In genomic region chr7:65375621-65376020, GRCm38 (mm10) we compare ENCODE assay signal across 17 mouse cellular contexts.
DNase-seq lines count a peak whose midpoint lies in the region; ATAC-seq and TF ChIP-seq lines count a peak whose summit lies in the region.
"Had no signal": no experiment of that assay in that cellular context is flagged by ENCODE, and none has a peak within 500 bp of the region (broad histone marks: within the 10 kb centered on the region; RNA-seq: fewer than 3 reads in every experiment).

No protein-coding gene starts in this region.

- 79% methylated on average over 3 of the region's 3 CpGs for WGBS in heart, embryonic 13.5 days
- WGBS in hindbrain, embryonic 16.5 days: 87% methylated on average over 3 of the region's 3 CpGs
- WGBS in hindbrain, embryonic 12.5 days: 84% methylated on average over 3 of the region's 3 CpGs
- 84% methylated on average over 3 of the region's 3 CpGs for WGBS in lung, postnatal 0 days

- H3K27ac ChIP-seq in heart, embryonic 13.5 days (replicated peaks): peak overlapping the region; percentile 67
- peak overlapping the region; percentile 51; the same call in 1 of the 2 replicates for H3K27ac ChIP-seq in hindbrain, embryonic 16.5 days (ENCODE audit: low read depth, low read length)
- no peak overlapping the region for H3K27ac ChIP-seq in hindbrain, embryonic 12.5 days
- peak overlapping the region; percentile 62; the same call in 1 of the 2 replicates for H3K27ac ChIP-seq in lung, postnatal 0 days (ENCODE audit: low read length)
- H3K27ac ChIP-seq: embryonic facial prominence, embryonic 12.5 days; forebrain, embryonic 15.5 days; midbrain, embryonic 13.5 days had no signal

- ATAC-seq in heart, embryonic 13.5 days (ENCODE audit: extremely low read depth, insufficient number of reproducible peaks, low FRiP score, low TSS enrichment): no peak
- no peak for ATAC-seq in hindbrain, embryonic 16.5 days
- no peak for ATAC-seq in hindbrain, embryonic 12.5 days (ENCODE audit: low FRiP score)
- ATAC-seq in lung, postnatal 0 days: no peak
- ATAC-seq: forebrain, embryonic 15.5 days; midbrain, embryonic 13.5 days had no signal

- TF ChIP-seq EP300 in lung, postnatal 0 days (IDR thresholded peaks at IDR 0.05): no peak

- no peaks in the 10 kb centered on the region for H3K27me3 ChIP-seq in heart, embryonic 13.5 days (replicated peaks)
- H3K27me3 ChIP-seq in hindbrain, embryonic 16.5 days (replicated peaks; ENCODE audit: control insufficient read depth, insufficient read depth, low read length): no peaks in the 10 kb centered on the region
- no peaks in the 10 kb centered on the region for H3K27me3 ChIP-seq in hindbrain, embryonic 12.5 days
- H3K27me3 ChIP-seq in lung, postnatal 0 days (replicated peaks; ENCODE audit: insufficient read depth, low read length): no peaks in the 10 kb centered on the region
- H3K27me3 ChIP-seq: embryonic facial prominence, embryonic 12.5 days; forebrain, embryonic 15.5 days; midbrain, embryonic 13.5 days had no signal

- H3K4me3 ChIP-seq in heart, embryonic 13.5 days: no peak overlapping the region
- H3K4me3 ChIP-seq in hindbrain, embryonic 16.5 days (ENCODE audit: low read length): no peak overlapping the region
- no peak overlapping the region for H3K4me3 ChIP-seq in hindbrain, embryonic 12.5 days
- H3K4me3 ChIP-seq in lung, postnatal 0 days (ENCODE audit: low read depth, low read length): no peak overlapping the region
- H3K4me3 ChIP-seq: embryonic facial prominence, embryonic 12.5 days; erythroblast, embryonic 14.5 days; forebrain, embryonic 15.5 days; midbrain, embryonic 13.5 days had no signal

- DNase-seq in heart, adult 18-20 months: no peak
- DNase-seq in lung, postnatal 0 days (ENCODE audit: low spot score): no peak
- no peak for DNase-seq in lung, postnatal 36 days
- no peak for DNase-seq in retina, embryonic 14.5 days (ENCODE audit: low spot score)
- DNase-seq: cerebellum, adult 9-10 months; gastrocnemius, postnatal 36 days; right cerebral cortex, postnatal 25 days; thymus, adult 18-20 months; thymus, postnatal 4 days had no signal

- H3K4me2 ChIP-seq in heart, embryonic 13.5 days: no peak overlapping the region
- no peak overlapping the region for H3K4me2 ChIP-seq in hindbrain, embryonic 16.5 days (ENCODE audit: low read length)
- no peak overlapping the region for H3K4me2 ChIP-seq in hindbrain, embryonic 12.5 days (replicated peaks)
- no peak overlapping the region for H3K4me2 ChIP-seq in lung, postnatal 0 days (replicated peaks; ENCODE audit: low read depth, low read length)
- H3K4me2 ChIP-seq: embryonic facial prominence, embryonic 12.5 days; forebrain, embryonic 15.5 days; liver, embryonic 11.5 days; midbrain, embryonic 13.5 days had no signal

- H3K36me3 ChIP-seq in heart, embryonic 13.5 days: no peaks in the 10 kb centered on the region
- no peaks in the 10 kb centered on the region for H3K36me3 ChIP-seq in hindbrain, embryonic 16.5 days (ENCODE audit: control insufficient read depth, insufficient read depth, low read length)
- H3K36me3 ChIP-seq in hindbrain, embryonic 12.5 days: no peaks in the 10 kb centered on the region
- H3K36me3 ChIP-seq in lung, postnatal 0 days (ENCODE audit: insufficient read depth, low read length): no peaks in the 10 kb centered on the region
- H3K36me3 ChIP-seq: embryonic facial prominence, embryonic 12.5 days; forebrain, embryonic 15.5 days; midbrain, embryonic 13.5 days had no signal

- H3K9me3 ChIP-seq in heart, embryonic 13.5 days: no peaks in the 10 kb centered on the region
- H3K9me3 ChIP-seq in hindbrain, embryonic 16.5 days (ENCODE audit: control insufficient read depth, low read length): no peaks in the 10 kb centered on the region
- H3K9me3 ChIP-seq in hindbrain, embryonic 12.5 days (replicated peaks): no peaks in the 10 kb centered on the region
- H3K9me3 ChIP-seq in lung, postnatal 0 days (ENCODE audit: low read length): no peaks in the 10 kb centered on the region
- H3K9me3 ChIP-seq: embryonic facial prominence, embryonic 12.5 days; forebrain, embryonic 15.5 days; midbrain, embryonic 13.5 days had no signal

- no peak overlapping the region for H3K9ac ChIP-seq in heart, embryonic 13.5 days
- H3K9ac ChIP-seq in hindbrain, embryonic 16.5 days (ENCODE audit: low read depth, low read length): no peak overlapping the region
- H3K9ac ChIP-seq in hindbrain, embryonic 12.5 days: no peak overlapping the region
- H3K9ac ChIP-seq in lung, postnatal 0 days (replicated peaks; ENCODE audit: low read depth): no peak overlapping the region
- H3K9ac ChIP-seq: embryonic facial prominence, embryonic 12.5 days; forebrain, embryonic 15.5 days; midbrain, embryonic 13.5 days had no signal

- TF ChIP-seq CTCF in lung, postnatal 0 days (IDR thresholded peaks at IDR 0.05): no peak

- H3K4me1 ChIP-seq in heart, embryonic 13.5 days: peaks cover 33% of the 10 kb centered on the region
- H3K4me1 ChIP-seq in hindbrain, embryonic 16.5 days (ENCODE audit: control insufficient read depth, insufficient read depth, low read depth, low read length): no peaks in the 10 kb centered on the region
- no peaks in the 10 kb centered on the region for H3K4me1 ChIP-seq in hindbrain, embryonic 12.5 days
- H3K4me1 ChIP-seq in lung, postnatal 0 days (ENCODE audit: insufficient read depth, low read depth, low read length): no peaks in the 10 kb centered on the region; the same call in 1 of the 2 replicates
- H3K4me1 ChIP-seq: embryonic facial prominence, embryonic 12.5 days had no signal
